Mouse (Mus musculus): Measurements from ENCODE around the gene Tulp1. TPM values are rescaled to one million over a fixed set of nuclear protein-coding genes. Genes with fewer than 3 reads are reported as not detected.
"Not testable (repeated sequence)": the region's sequence is repeated elsewhere in the genome, so short reads cannot be mapped to it uniquely, and the experiment has no call there.

Gene Tulp1
- polyA plus RNA-seq, 1 experiment from 2014 or later, result 4.0 TPM

GRCm38 (mm10) chr17:28360531-28361277 is 4.3 kb downstream of the Tulp1 start:
- Histone ChIP-seq H3K36me3 (no peaks in the 10 kb centered on the region), H3K27me3 (ENCODE audit: insufficient read depth, poor library complexity, severe bottlenecking) (peaks cover 94% of the 10 kb centered on the region), H3K9me3 (no peaks in the 10 kb centered on the region), H3K4me1 (replicated peaks) (peaks cover 40% of the 10 kb centered on the region), H3K27ac (no peak overlapping the region), H3K4me3 (no peak overlapping the region)
- WGBS, result 85% methylated on average over 9 of the region's 9 CpGs
- no peak for DNase-seq (ENCODE audit: low spot score)

- peak overlapping the region; percentile 40; the same call in 1 of the 2 replicates for H3K27ac ChIP-seq
- peaks cover 24% of the 10 kb centered on the region for H3K4me1 ChIP-seq (replicated peaks)
- not testable (repeated sequence) for DNase-seq (ENCODE audit: low spot score); H3K36me3 ChIP-seq; H3K9me3 ChIP-seq; H3K4me3 ChIP-seq
- 13% methylated on average over 24 of the region's 24 CpGs for WGBS
- peaks cover 80% of the 10 kb centered on the region for H3K27me3 ChIP-seq (ENCODE audit: insufficient read depth, poor library complexity, severe bottlenecking)
Observed at GRCm38 (mm10) chr17:28358576-28359261, 6.3 kb downstream of the Tulp1 start.

GRCm38 (mm10) chr17:28355871-28356270 is 9.2 kb downstream of the Tulp1 start:
- Histone ChIP-seq H3K4me1 (replicated peaks) (peaks cover 26% of the 10 kb centered on the region), H3K27ac (no peak overlapping the region), H3K27me3 (ENCODE audit: insufficient read depth, poor library complexity, severe bottlenecking) (peaks cover 78% of the 10 kb centered on the region), H3K9me3 (no peaks in the 10 kb centered on the region), H3K36me3 (no peaks in the 10 kb centered on the region), H3K4me3 (no peak overlapping the region)
- DNase-seq (ENCODE audit: low spot score), result no peak
- WGBS, result 89% methylated on average over 12 of the region's 12 CpGs

DNA sequence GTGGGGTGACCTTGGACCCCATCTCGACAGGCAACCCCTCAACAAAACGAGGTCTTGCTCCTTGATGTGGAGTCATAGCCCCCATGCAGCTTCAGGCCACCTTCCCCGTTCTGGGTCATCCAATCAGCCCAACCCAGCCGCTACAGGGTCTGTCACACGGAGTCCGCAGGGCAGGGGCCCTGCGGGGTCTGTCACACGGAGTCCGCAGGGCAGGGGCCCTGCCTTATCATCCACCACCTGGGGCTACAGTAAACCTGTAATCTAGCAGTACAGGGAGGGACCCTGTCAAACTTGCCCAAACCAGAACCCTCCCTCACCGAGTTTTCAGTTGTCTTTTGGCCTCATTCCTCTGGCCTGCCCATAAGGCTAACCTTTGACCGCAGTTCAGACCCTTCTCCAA is 13.0 kb downstream of the Tulp1 start:
- no peaks in the 10 kb centered on the region for H3K9me3 ChIP-seq
- no peaks in the 10 kb centered on the region for H3K36me3 ChIP-seq
- peak overlapping the region; percentile 81 for H3K4me3 ChIP-seq
- H3K4me1 ChIP-seq (replicated peaks), result peaks cover 56% of the 10 kb centered on the region
- 7% methylated on average over 11 of the region's 11 CpGs for WGBS
- H3K27ac ChIP-seq, result peak overlapping the region; percentile 93
- DNase-seq (ENCODE audit: low spot score), result peak; percentile 46
- peaks cover 65% of the 10 kb centered on the region for H3K27me3 ChIP-seq (ENCODE audit: insufficient read depth, poor library complexity, severe bottlenecking)

DNA sequence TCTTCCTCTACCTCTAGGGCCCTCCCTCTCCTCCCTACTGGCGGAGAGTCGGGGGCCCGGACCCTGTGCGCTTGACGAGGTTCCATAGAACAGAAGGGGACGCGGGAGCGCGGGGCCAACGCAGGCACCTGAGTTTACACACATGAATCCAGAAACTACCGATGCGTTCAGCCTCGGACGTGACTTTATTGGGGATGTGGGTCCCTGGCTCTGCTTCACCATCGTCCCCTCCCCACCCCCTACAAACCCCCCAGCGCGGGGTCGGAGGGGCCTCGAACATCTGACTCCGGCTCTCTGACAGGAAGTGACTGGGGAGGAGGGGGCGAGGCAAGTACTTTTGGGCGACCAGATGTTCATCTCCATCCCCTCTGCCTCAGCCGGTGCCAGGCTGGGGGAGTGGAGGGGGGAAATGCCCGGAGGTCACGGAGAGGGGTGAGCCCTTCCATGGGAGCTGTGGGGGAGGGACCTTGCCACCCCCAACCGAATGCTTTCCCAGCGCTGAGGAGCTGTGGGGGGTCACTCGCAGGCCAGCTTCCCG is 13.6 kb downstream of the Tulp1 start:
- peak; percentile 51 for DNase-seq (ENCODE audit: low spot score)
- Histone ChIP-seq H3K4me3 (peak overlapping the region; percentile 81), H3K4me1 (replicated peaks) (peaks cover 61% of the 10 kb centered on the region), H3K27ac (peak overlapping the region; percentile 93), H3K27me3 (ENCODE audit: insufficient read depth, poor library complexity, severe bottlenecking) (peaks cover 63% of the 10 kb centered on the region), H3K36me3 (no peaks in the 10 kb centered on the region), H3K9me3 (no peaks in the 10 kb centered on the region)
- under 1% methylated on average over 29 of the region's 29 CpGs for WGBS

GRCm38 (mm10) chr17:28350466-28351352 is 14.3 kb downstream of the Tulp1 start, which contains the start of gene Tead3:
Gene Tead3, minus strand, starts transcription at chr17:28350817.
- no peaks in the 10 kb centered on the region for H3K9me3 ChIP-seq
- H3K27me3 ChIP-seq (ENCODE audit: insufficient read depth, poor library complexity, severe bottlenecking), result peaks cover 68% of the 10 kb centered on the region
- no peaks in the 10 kb centered on the region for H3K36me3 ChIP-seq
- peak within 1 kb of the TSS; percentile 81 for H3K4me3 ChIP-seq
- H3K27ac ChIP-seq, result peak within 1 kb of the TSS; percentile 93
- peaks cover 68% of the 10 kb centered on the region for H3K4me1 ChIP-seq (replicated peaks)
- WGBS, result 1% methylated on average over 73 of the region's 73 CpGs
- DNase-seq (ENCODE audit: low spot score), result peak; percentile 88

- Histone ChIP-seq H3K4me3 (peak overlapping the region; percentile 81), H3K9me3 (no peaks in the 10 kb centered on the region), H3K27ac (peak overlapping the region; percentile 93), H3K4me1 (replicated peaks) (peaks cover 75% of the 10 kb centered on the region), H3K36me3 (no peaks in the 10 kb centered on the region), H3K27me3 (ENCODE audit: insufficient read depth, poor library complexity, severe bottlenecking) (peaks cover 75% of the 10 kb centered on the region)
- DNase-seq (ENCODE audit: low spot score), result no peak
- under 1% methylated on average over 53 of the region's 54 CpGs for WGBS
Observed at GRCm38 (mm10) chr17:28349901-28350465, 15.0 kb downstream of the Tulp1 start.

GRCm38 (mm10) chr17:28349264-28349880 is 15.7 kb downstream of the Tulp1 start:
- WGBS, result 16% methylated on average over 13 of the region's 13 CpGs
- peaks cover 81% of the 10 kb centered on the region for H3K4me1 ChIP-seq (replicated peaks)
- peaks cover 76% of the 10 kb centered on the region for H3K27me3 ChIP-seq (ENCODE audit: insufficient read depth, poor library complexity, severe bottlenecking)
- no peaks in the 10 kb centered on the region for H3K36me3 ChIP-seq
- no peaks in the 10 kb centered on the region for H3K9me3 ChIP-seq
- DNase-seq (ENCODE audit: low spot score), result no peak
- peak overlapping the region; percentile 81 for H3K4me3 ChIP-seq
- H3K27ac ChIP-seq, result peak overlapping the region; percentile 93

DNA sequence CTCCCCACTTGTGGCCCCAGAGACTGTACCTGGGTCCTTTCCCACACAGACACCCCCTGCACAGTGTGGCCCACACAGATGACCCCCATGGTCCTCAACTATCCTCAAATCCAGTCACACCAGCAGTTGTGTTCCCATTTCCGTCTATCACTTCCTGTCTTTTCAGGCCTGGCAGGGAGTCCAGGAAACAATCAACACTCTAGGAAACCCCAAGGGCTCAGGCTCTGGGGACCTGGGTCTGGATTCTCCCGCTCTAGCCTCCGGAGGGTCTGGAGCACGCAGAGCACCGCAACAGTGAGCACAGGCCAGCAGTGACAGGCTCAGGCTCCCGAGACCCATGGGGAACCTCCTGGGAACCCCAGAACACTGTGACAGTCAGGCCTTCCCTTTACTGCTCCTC is 16.8 kb downstream of the Tulp1 start:
- H3K9me3 ChIP-seq, result no peaks in the 10 kb centered on the region
- 0 out of 2 replicates have a peak overlapping the region, but pooled peaks have one; percentile 18 for H3K27ac ChIP-seq
- 44% methylated on average over 6 of the region's 6 CpGs for WGBS
- H3K36me3 ChIP-seq, result no peaks in the 10 kb centered on the region
- peak overlapping the region; percentile 81; the same call in 1 of the 2 replicates for H3K4me3 ChIP-seq
- H3K27me3 ChIP-seq (ENCODE audit: insufficient read depth, poor library complexity, severe bottlenecking), result peaks cover 65% of the 10 kb centered on the region
- no peak for DNase-seq (ENCODE audit: low spot score)
- peaks cover 91% of the 10 kb centered on the region for H3K4me1 ChIP-seq (replicated peaks)

DNA sequence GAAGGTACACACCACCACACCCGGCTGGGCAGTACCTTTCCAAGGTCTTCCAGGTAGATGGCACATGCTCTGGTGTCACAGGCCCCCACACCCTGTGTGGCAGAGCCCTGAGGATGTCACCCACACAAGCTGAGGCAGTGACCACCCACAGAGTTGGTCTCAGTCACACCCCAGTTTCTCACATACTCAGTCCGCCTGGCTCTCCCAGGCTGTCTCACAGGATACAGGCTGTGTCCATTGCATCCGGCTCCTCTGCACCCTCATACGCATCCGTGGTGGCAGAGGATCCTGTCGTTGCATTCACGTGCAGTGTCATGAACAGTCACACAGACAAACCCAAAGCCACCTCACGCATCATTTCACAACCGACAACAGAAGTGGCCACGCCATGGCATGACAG is 17.7 kb downstream of the Tulp1 start:
- DNase-seq (ENCODE audit: low spot score), result no peak
- H3K27ac ChIP-seq, result no peak overlapping the region
- peaks cover 61% of the 10 kb centered on the region for H3K27me3 ChIP-seq (ENCODE audit: insufficient read depth, poor library complexity, severe bottlenecking)
- H3K36me3 ChIP-seq, result no peaks in the 10 kb centered on the region
- H3K4me1 ChIP-seq (replicated peaks), result peaks cover 95% of the 10 kb centered on the region
- WGBS, result 78% methylated on average over 10 of the region's 10 CpGs
- H3K4me3 ChIP-seq, result no peak overlapping the region
- H3K9me3 ChIP-seq, result no peaks in the 10 kb centered on the region

GRCm38 (mm10) chr17:28345882-28346281 is 19.1 kb downstream of the Tulp1 start:
- H3K4me1 ChIP-seq (replicated peaks), result peaks cover 94% of the 10 kb centered on the region
- peaks cover 58% of the 10 kb centered on the region for H3K27me3 ChIP-seq (ENCODE audit: insufficient read depth, poor library complexity, severe bottlenecking)
- H3K9me3 ChIP-seq, result no peaks in the 10 kb centered on the region
- peak overlapping the region; percentile 27 for H3K4me3 ChIP-seq
- peaks cover 4% of the 10 kb centered on the region for H3K36me3 ChIP-seq
- 9% methylated on average over 10 of the region's 10 CpGs for WGBS
- peak; percentile 23 for DNase-seq (ENCODE audit: low spot score)
- peak overlapping the region; percentile 74 for H3K27ac ChIP-seq
